Mouse (Mus musculus) 3134 (cell line): Measurements from ENCODE around the gene Galnt7.

ENCODE experiments used
- DNase-seq: peaks from one replicate; pipeline ENCODE4 v3.0.0-alpha.2; 2011; ENCODE audit warnings: low spot score; ENCODE audit not compliant: insufficient read length; ENCODE audit errors: extremely low read depth

Galnt7 gene

GRCm38 (mm10) chr8:57585831-57586230 is 67.0 kb downstream of the Galnt7 start:
- no peak for DNase-seq

DNA sequence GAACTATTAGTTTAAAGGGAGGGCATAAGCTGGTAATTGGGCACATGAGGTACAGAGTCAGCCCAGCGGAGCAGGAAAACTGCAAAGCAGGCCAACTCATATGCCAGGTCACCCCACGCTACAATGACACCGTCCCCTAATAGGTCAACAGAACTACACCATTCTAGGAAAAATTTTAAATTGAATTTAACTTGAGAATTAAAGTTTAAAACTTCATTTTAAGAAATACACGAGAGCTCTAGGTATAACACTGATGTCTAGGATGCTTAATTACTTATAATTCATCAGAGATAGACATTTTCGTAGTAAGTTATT is 67.7 kb downstream of the Galnt7 start:
- no peak for DNase-seq

GRCm38 (mm10) chr8:57584416-57585127 is 68.3 kb downstream of the Galnt7 start:
- DNase-seq = no peak

- DNase-seq = no peak
Measured at GRCm38 (mm10) chr8:57579845-57580244, 73.0 kb downstream of the Galnt7 start.

GRCm38 (mm10) chr8:57577301-57577700 is 75.5 kb downstream of the Galnt7 start:
- no peak for DNase-seq

GRCm38 (mm10) chr8:57576238-57576637 is 76.6 kb downstream of the Galnt7 start:
- no peak for DNase-seq

GRCm38 (mm10) chr8:57575336-57575735 is 77.5 kb downstream of the Galnt7 start:
- DNase-seq = no peak

GRCm38 (mm10) chr8:57574398-57574797 is 78.4 kb downstream of the Galnt7 start:
- DNase-seq = peak; percentile 58

GRCm38 (mm10) chr8:57573844-57574243 is 79.0 kb downstream of the Galnt7 start:
- DNase-seq = no peak

- no peak for DNase-seq
Measured at GRCm38 (mm10) chr8:57569886-57570285, 82.9 kb downstream of the Galnt7 start.

- DNase-seq = no peak
Measured at GRCm38 (mm10) chr8:57569400-57569795, 83.4 kb downstream of the Galnt7 start.

DNA sequence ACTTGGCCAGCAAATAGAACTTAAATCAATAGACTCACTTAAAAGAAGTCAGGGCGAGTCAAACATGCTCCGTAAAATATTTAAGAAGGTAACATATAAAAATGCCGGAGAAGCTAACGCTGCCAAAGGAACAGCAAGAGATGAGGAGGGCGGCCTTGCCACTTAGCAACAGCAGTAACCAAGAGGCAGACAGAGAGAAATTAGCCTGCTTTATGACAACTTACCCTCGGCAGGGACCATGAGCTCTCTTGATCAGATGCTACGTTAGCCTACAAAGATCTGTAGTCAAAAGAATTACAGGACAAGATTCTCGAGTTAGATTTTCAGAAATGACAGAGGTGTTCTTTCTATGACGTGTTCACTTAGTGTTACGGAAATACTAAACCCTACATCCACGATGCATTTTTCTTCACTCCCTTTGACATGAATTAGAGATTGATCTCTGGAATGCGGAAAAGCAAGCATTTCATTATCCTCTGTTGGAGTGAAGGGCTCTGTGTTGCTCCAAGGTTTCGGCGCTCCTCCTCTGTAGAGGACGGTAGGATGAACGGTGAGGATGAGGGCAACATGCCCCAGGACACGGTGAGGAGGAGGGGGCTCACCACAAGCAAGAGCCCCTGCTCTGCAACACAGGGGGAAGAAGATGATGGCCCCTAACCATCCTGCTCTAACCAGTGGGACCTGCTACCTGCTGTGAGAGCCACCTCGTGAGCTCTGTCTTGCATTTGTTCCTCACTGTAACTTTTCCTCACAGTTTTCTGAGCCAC is 84.0 kb downstream of the Galnt7 start:
- DNase-seq = no peak

GRCm38 (mm10) chr8:57567998-57568397 is 84.8 kb downstream of the Galnt7 start:
- no peak for DNase-seq

DNA sequence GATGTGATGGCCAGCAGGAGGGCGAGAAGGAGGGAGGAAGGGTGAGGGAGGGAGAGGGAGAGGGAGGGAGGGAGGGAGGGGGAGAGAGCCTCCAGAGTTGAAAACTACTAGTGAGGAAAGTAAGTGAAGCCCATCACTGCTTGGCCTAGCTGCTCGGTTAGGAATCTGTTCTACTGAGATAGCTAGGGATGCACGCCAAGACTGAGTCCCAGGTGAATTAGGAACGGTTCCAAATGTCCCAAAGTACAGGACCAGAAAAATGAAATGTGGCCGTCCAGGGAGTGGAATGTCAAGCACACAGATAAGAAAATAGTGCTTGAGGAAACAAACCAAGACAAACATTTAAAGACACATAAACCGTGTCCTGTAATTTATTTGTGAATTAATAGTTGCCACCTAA is 87.8 kb downstream of the Galnt7 start:
- DNase-seq = no peak

GRCm38 (mm10) chr8:57563726-57564125 is 89.1 kb downstream of the Galnt7 start:
- DNase-seq = no peak

DNA sequence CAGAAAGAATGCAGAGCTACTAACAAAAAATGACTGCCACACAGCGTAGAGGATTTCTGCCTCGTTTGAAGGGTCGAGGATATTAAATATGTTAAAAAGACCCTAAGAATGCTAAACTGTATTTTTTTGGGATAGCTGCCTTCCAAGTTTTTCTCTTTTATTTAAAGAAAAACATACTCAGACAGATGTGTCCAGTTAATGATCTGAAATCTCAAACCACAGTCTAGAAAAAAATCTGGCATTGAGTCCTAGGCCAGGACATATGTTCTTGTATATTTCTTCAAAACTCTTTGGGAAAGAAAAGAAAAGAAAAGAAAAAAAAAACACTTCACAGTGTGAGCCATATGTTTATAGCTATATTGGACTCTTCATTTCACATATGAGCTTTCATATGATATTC is 90.1 kb downstream of the Galnt7 start:
- no peak for DNase-seq

- no peak for DNase-seq
Measured at GRCm38 (mm10) chr8:57560926-57561325, 91.9 kb downstream of the Galnt7 start.

- no peak for DNase-seq
Measured at GRCm38 (mm10) chr8:57552102-57553032, 100.5 kb downstream of the Galnt7 start.

DNA sequence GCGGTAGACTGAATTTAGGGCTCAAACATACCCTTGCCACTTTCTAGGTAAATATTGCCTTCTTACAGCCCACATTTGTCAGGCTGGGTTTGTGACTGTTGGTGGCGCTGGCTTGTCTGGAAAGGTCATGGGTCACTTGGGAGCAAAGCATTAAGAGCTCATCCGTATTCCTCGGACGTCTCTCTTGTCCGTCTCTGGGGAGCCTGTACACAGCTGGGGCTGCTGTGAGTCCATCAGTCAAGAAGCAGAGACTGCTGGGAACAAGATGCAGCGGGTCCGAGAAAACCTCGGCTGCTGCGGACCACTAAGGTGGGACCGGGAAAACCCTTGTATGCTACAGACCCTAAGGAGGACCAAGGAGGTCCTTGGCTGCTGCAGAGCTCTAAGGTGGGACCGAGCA is 105.3 kb downstream of the Galnt7 start:
- DNase-seq = no peak

DNA sequence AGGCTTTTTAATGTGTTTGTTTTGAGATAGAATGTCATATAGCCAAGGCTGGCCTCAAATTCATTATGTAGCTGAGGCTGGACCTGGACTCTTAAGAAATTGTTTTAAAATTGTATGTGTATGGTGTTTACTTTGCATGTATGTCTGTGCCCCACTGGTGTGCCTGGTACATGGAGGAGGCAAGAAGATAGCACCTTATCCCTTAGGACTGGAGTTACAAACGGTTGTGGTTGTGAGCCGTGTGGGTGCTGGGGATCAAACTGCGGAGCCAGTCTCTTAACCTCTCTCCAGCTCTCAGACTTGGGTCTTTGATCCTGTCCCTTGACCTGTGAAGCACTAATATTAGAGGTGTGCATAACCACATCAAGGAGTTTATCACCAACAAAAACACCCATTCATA is 106.0 kb downstream of the Galnt7 start:
- no peak for DNase-seq

DNA sequence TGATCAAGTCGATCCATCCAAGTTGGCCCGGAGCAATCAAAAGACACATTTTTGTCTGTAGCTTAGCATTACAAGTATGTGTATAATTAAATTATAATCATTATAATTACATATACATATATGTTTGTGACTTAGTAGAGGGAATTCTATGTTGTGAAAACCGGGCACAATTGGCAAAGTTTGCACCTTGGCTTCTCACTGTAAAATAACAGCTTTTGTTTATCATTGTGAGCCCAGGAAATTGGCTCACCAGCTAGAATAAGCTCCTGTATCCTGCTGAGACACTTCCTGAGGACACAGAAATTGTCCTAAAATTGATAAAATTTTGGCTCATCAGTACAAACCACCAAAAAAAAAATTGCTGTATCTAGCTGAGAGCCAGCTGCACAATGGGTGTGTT is 106.4 kb downstream of the Galnt7 start:
- DNase-seq = no peak
